Mouse (Mus musculus) liver, embryonic 14.5 days (tissue): Measurements from ENCODE around the gene Mysm1. TPM values are rescaled to one million over a fixed set of nuclear protein-coding genes. Genes with fewer than 3 reads are reported as not detected.

ENCODE experiments used
- ATAC-seq: fragments of 200-750 bp; cut with Nextera tagmentation; 2 replicates; pipeline ENCODE4 v1.8.0; 2017; ENCODE audit warnings: moderate number of reproducible peaks, mild to moderate bottlenecking, moderate library complexity; ENCODE audit not compliant: insufficient read depth
- DNase-seq, 3 experiments: peaks; one replicate each; pipeline ENCODE4 v3.0.0-alpha.2; 2012 to 2013; ENCODE audit warnings: low read depth in 3 of 3, low spot score in 3 of 3
- H3K27ac ChIP-seq: fragments of 300-500 bp; sonication (generic); 2 replicates; pipeline ENCODE4 v1.5.1; 2014; ENCODE audit warnings: moderate library complexity, mild to moderate bottlenecking, control low read depth, inconsistent platforms
- H3K27me3 ChIP-seq: fragments of 300-500 bp; sonication (generic); 2 replicates; pipeline ENCODE4 v1.6.1; 2014; ENCODE audit warnings: mild to moderate bottlenecking, low read length, moderate library complexity; ENCODE audit not compliant: control insufficient read depth, insufficient read depth
- H3K36me3 ChIP-seq: fragments of 300-500 bp; sonication (generic); replicated peaks from 2 replicates; pipeline ENCODE4 v1.6.1; 2014; ENCODE audit warnings: low read depth; ENCODE audit not compliant: control insufficient read depth, insufficient read depth
- H3K4me1 ChIP-seq, 2 experiments: fragments of 200-500 bp in 1 of 2; fragments of 300-500 bp in 1 of 2; sonication (generic) in 1 of 2; replicated peaks; 2 replicates each; pipeline ENCODE4 v1.6.1; 2012 to 2014; ENCODE audit warnings: antibody characterized with exemption in 1 of 2, inconsistent platforms in 1 of 2, low read length in 1 of 2; ENCODE audit not compliant: control insufficient read depth in 2 of 2, insufficient read depth in 2 of 2
- H3K4me2 ChIP-seq: fragments of 300-500 bp; sonication (generic); 2 replicates; pipeline ENCODE4 v1.6.1; 2014; ENCODE audit warnings: low read depth, mild to moderate bottlenecking, control low read depth, moderate library complexity
- H3K4me3 ChIP-seq, 2 experiments: fragments of 200-500 bp in 1 of 2; fragments of 300-500 bp in 1 of 2; sonication (generic) in 1 of 2; 2 replicates each; pipeline ENCODE4 v1.5.1; 2012 to 2014; ENCODE audit warnings: low read depth in 2 of 2, low read length in 2 of 2, mild to moderate bottlenecking in 2 of 2, control low read depth in 1 of 2, inconsistent platforms in 1 of 2, moderate library complexity in 1 of 2; ENCODE audit not compliant: insufficient read depth in 1 of 2
- H3K9ac ChIP-seq: fragments of 300-500 bp; sonication (generic); replicated peaks from 2 replicates; pipeline ENCODE4 v1.6.1; 2014; ENCODE audit warnings: mild to moderate bottlenecking, control low read depth, moderate library complexity
- H3K9me3 ChIP-seq: fragments of 300-500 bp; sonication (generic); 2 replicates; pipeline ENCODE4 v1.6.1; 2016; ENCODE audit warnings: low read length, mixed read lengths; ENCODE audit not compliant: control insufficient read depth
- CTCF ChIP-seq: IDR thresholded peaks from 2 replicates; pipeline ENCODE4 v1.5.1; 2016; ENCODE audit warnings: antibody characterized with exemption, low read depth, control low read depth
- EP300 ChIP-seq: IDR thresholded peaks from 2 replicates; pipeline ENCODE4 v1.6.1; 2016; ENCODE audit warnings: antibody characterized with exemption, low read depth
- WGBS: fragments of 180-500 bp; shearing (Covaris S2); extraction: QIAGEN DNeasy Blood & Tissue Kit; methylation state at CpG from one replicate; pipeline ENCODE4 v1.1.7; 2014; ENCODE audit not compliant: insufficient replicate concordance; 5-methylcytosine and 5-hydroxymethylcytosine counted together
- polyA plus RNA-seq, 2 experiments: library from polyadenylated mRNA; depleted of rRNA in 1 of 2; stranded (reverse) in 1 of 2; unstranded in 1 of 2; fragments of >200 nt; fragmentation: Nextera tagmentation in 1 of 2; extraction: Ambion mirVana in 1 of 2; gene quantifications; 2 replicates each; pipeline versions ENCODE4 v1.2.1 to v1.2.3; 2012 to 2014

The Mysm1 gene
- polyA plus RNA-seq, 2 experiments = 3.7 to 7.3 TPM

DNA sequence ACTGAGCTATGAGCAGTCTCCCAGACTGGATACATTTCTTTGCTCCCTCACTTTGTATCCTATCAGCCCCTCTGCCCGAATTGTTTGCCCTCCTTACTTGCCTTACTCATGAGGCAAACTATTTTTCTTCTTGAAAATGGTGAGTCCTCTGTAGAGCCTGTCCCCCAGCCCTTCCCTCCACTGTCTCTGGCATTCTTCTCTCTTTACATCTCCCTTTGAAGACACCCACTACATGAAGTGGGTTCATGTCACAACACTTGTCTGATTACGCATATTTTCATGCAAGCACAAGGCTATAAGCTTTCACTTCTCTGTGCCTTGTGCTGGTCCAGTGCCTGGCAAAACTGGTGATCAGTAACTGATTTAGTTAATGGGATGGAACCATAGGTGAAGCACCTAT, 41.3 kb upstream of the Mysm1 start:
- Histone ChIP-seq H3K9ac (no peak overlapping the region), H3K4me2 (no peak overlapping the region), H3K4me3 (no peak overlapping the region), H3K27ac (no peak overlapping the region), H3K4me1 (no peaks in the 10 kb centered on the region), H3K36me3 (no peaks in the 10 kb centered on the region), H3K27me3 (no peaks in the 10 kb centered on the region), H3K9me3 (no peaks in the 10 kb centered on the region)
- no peak for DNase-seq
- no peak for TF ChIP-seq CTCF
- TF ChIP-seq EP300 = no peak
- ATAC-seq = no peak
- 53% methylated on average over 2 of the region's 2 CpGs for WGBS

DNA sequence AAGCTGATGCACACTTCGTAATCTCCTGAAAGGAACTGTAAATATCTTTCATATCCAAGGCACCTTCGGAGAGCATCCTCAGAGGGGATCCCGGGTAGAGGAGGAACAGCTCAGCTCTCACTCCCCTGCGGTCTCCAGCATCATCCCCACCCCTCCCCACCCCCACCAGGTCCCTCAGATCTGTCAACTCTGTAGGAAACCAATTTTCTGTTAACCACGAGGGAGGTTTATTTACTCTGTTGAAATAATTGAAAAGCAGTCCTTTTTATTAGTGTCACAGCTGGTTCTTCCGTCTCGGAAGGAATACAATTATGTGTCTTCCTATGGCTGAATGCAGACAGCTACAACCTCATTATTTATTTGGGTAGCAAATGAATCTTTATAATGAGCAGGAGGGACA, 39.3 kb upstream of the Mysm1 start:
- H3K4me1 ChIP-seq = no peaks in the 10 kb centered on the region
- H3K36me3 ChIP-seq = no peaks in the 10 kb centered on the region
- no peaks in the 10 kb centered on the region for H3K27me3 ChIP-seq
- no peak for ATAC-seq
- TF ChIP-seq EP300 = no peak
- TF ChIP-seq CTCF = no peak
- H3K4me3 ChIP-seq = no peak overlapping the region
- H3K4me2 ChIP-seq = no peak overlapping the region
- no peak overlapping the region for H3K9ac ChIP-seq
- WGBS = 41% methylated on average over 7 of the region's 7 CpGs
- no peak overlapping the region for H3K27ac ChIP-seq
- H3K9me3 ChIP-seq = no peaks in the 10 kb centered on the region
- no peak for DNase-seq

DNA sequence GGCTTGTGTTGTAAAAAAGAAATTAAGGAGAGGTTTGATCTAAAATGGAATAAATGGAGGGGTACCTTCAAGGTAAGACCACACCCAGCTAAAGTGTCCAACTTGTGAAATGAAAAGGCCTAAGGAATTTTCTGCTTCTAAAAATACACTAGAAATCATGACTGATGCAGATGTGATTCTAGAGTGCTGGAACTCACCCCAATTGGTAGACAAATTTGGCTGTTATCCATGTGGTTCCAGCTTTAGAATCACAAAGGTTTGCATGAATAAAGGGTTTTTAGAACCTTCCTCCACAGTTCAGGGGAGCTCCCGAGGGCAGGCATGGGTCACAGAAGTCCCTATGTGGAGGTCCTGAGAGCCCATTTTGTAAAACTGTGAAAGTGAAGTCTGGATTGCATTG, 33.8 kb upstream of the Mysm1 start:
- Histone ChIP-seq H3K36me3 (no peaks in the 10 kb centered on the region), H3K27me3 (no peaks in the 10 kb centered on the region), H3K4me2 (no peak overlapping the region), H3K9me3 (no peaks in the 10 kb centered on the region), H3K4me3 (no peak overlapping the region), H3K27ac (no peak overlapping the region), H3K9ac (no peak overlapping the region), H3K4me1 (no peaks in the 10 kb centered on the region)
- no peak for ATAC-seq
- TF ChIP-seq EP300 = no peak
- TF ChIP-seq CTCF = no peak
- 50% methylated on average over 1 of the region's 1 CpGs for WGBS
- DNase-seq = no peak

DNA sequence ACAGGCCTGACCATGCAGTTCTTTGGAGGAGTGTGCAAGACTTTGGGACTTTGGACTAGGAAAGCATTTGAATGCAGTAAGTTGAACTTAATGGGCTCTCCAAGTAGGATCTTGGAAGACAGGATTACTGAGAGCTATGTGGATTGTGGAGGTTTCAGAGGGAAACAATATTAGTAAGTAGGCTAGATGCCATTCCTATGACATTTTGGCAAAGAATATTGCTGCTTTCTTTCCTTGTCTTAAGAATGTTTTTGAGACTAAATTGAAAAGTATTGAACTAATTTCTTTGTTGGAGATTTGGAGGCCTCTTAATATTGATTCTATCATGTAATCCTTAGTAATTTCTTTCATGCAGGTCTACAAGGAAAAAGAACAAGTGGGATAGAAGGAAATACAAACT, 33.4 kb upstream of the Mysm1 start:
- DNase-seq = no peak

DNA sequence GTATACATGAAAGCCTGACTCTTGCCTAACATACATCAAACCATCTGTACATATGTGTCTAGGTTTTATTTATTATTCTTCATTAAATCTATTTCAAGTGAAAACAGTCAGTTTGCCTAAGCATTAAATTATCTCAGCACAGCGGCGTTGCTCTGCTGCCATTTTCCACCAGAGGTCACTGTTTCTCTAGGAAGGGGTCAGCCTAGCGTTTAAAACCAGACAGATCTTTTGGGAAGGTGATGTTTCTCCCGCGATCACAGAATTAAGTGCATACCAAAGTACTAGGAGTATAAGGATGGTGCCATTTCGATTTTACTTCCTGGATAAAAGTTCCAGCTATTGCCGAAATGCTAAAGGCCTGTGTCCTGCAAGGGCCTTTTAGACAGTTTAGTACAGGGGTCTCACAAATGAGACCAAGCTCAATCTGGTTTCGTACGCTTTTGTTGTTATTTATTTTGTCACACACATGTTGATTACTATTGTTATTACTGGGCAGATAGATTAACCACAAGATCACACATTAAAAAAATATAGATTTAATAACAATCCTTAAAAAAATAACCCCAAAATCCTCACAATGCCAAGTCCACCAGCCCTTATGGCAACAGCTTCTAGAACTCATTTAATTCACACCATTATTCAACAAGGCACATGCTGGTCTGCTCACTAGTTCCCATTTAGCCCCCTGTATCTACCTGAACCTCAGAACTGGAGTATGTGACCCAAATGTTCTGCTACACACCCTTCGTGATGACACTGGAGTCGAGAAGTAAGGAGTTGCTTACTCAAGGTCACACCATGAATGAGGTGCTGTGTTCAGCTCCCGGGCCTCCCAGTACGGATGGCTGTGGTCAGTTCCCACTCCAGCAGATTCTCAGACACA, 29.5 kb upstream of the Mysm1 start:
- ATAC-seq (no peak), DNase-seq (peak in 1 of 3 experiments; percentile 26)
- no peak overlapping the region for H3K9ac ChIP-seq
- no peaks in the 10 kb centered on the region for H3K36me3 ChIP-seq
- TF ChIP-seq EP300 (no peak), CTCF (peak; percentile 81)
- no peak overlapping the region for H3K27ac ChIP-seq
- WGBS = 29% methylated on average over 13 of the region's 13 CpGs
- H3K4me2 ChIP-seq = no peak overlapping the region
- H3K4me3 ChIP-seq = no peak overlapping the region
- H3K4me1 ChIP-seq = peaks cover 0 to 2% of the 10 kb centered on the region in 2 experiments; a peak in 1 of 4 replicates
- H3K9me3 ChIP-seq = no peaks in the 10 kb centered on the region
- no peaks in the 10 kb centered on the region for H3K27me3 ChIP-seq

More for the DNA sequence above, 33.4 kb upstream of the Mysm1 start:
- no peak overlapping the region for H3K4me2 ChIP-seq
- no peaks in the 10 kb centered on the region for H3K4me1 ChIP-seq
- no peaks in the 10 kb centered on the region for H3K27me3 ChIP-seq
- no peak overlapping the region for H3K9ac ChIP-seq
- no peak overlapping the region for H3K27ac ChIP-seq
- H3K36me3 ChIP-seq = no peaks in the 10 kb centered on the region
- no peak overlapping the region for H3K4me3 ChIP-seq
- no peaks in the 10 kb centered on the region for H3K9me3 ChIP-seq
- no peak for ATAC-seq
- TF ChIP-seq CTCF (no peak), EP300 (no peak)
